Mouse (Mus musculus) lung, postnatal 0 days (tissue): ENCODE data around the gene Pnp2.

ENCODE experiments used
- CTCF ChIP-seq: IDR thresholded peaks from 2 replicates; pipeline ENCODE4 v1.5.1; 2016; ENCODE audit warnings: antibody characterized with exemption, mild to moderate bottlenecking
- EP300 ChIP-seq: IDR thresholded peaks from 2 replicates; pipeline ENCODE4 v1.6.1; 2016; ENCODE audit warnings: antibody characterized with exemption, mild to moderate bottlenecking, control low read depth

- no peak for TF ChIP-seq CTCF
- no peak for TF ChIP-seq EP300
Observed at GRCm38 (mm10) chr14:50981207-50981606, 25.4 kb downstream of the Pnp2 start.
